Mouse (Mus musculus) lung, adult 2 months (tissue): ENCODE measurements at regions not wholly inside any gene's neighbourhood (a gene's known extent, or its start where the extent isn't known, plus 50 kb on each side); places are given as distances from the start of the nearest gene placed in this dataset.

Source experiments
- CTCF ChIP-seq: fragments of 200-500 bp; IDR thresholded peaks from 2 replicates; pipeline ENCODE4 v1.5.1; 2011; ENCODE audit warnings: mild to moderate bottlenecking, low read length, control low read depth; ENCODE audit not compliant: insufficient read depth
- POLR2A ChIP-seq: fragments of 200-500 bp; IDR thresholded peaks from 2 replicates; pipeline ENCODE4 v1.6.1; 2011; ENCODE audit warnings: low read depth, mild to moderate bottlenecking, control low read depth, low read length, borderline replicate concordance; ENCODE audit errors: extremely low read depth

DNA sequence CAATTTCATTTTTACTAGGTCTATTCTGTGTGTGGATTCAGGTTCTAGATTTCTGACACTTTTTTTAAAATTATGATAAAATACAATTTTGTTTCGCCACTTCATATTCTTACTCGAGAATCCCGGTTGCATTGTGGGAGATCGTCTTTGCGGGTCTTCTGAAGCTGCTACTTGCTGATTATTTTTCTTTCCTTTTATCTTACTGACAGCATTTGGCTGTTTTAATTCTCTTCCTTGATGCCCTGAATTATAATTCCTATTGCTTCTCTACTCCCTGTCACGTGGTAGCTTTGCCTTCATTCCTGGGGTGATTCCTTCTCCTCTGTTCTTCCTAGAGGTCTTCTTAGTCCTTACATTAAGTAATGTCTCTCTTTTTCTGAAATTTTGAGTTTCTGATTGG is 193.8 kb upstream of the Tent5a start:
- no peak for TF ChIP-seq CTCF
- no peak for TF ChIP-seq POLR2A
